Mouse (Mus musculus) induced T-regulatory cell, adult 2 months (primary cell): ENCODE data around the gene Ano8.

Experiments
- DNase-seq: peaks from one replicate; pipeline ENCODE4 v3.0.0-alpha.2; 2012; ENCODE audit warnings: low read depth

Ano8 gene

DNA sequence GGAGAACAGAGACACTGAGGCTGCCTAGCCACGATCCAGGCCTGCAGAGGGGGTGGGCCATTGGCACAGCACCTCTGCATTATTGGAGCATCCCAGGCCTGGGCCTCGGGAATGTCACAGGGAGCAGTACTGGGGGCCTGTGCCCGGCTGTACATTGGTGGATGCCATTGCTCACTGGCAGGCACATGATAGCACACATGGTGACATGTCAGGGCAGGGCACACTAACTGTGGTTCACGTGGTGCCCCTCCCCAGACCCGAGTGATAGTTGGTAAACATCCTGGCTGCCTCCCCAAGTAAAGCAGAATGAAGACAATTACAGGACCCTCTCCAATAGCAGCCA lies 14.9 kb downstream of the Ano8 start:
- DNase-seq = no peak

DNA sequence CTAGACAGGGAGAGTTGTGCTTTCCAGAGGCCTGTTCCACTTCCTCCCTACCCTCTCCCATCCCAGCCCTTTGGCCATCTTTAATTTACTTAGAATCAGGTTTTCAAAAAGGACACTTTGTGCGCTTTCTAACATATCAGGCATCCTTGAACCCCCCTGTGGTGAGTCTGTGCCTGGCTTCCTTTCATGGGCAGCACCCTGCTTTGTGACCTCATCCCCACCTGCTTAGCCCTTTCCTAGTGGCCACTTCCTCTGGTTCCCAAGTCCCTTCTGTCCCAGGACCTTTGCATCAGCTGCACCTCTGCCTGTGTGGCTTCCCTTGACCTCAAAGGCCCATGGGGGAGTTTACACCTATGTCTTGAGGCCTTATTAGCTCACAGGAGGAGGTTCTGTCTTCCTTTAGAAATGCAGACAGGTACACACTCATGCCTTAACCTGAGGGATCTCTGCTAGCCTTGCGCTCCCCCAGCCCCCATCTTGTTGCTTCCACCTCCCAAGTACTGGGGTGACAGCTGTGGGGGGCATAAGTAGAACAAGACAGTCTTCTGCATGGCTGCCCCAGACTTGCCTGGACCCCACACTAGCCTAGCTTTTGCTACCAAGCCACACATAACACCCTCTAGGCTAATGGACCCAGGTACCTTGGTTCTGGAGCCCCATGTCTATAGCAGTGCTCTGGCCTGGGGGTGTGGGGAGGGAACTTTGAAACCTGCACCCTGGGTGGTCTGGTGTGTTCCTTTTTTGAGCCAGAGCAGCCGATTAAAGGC lies 15.4 kb downstream of the Ano8 start:
- no peak for DNase-seq

DNA sequence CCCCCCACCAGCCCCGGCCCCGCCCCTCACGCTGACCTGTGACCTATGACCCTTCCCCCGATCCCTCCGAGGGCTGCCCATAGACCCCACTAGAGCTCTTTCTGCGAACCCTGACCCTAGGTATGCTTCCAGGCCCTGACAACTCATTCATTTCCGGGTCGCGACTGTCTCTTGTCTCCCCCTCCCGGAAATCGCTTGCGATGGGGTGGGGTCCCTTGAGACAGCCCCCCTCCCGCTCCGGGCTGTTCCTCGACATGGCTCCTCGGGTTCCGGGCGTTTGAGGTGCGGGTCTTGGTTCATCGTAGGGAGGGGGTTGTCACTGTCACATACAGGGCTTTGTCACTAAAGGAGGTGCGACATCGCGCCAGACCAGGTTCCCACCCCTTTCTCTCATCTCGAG lies 16.4 kb downstream of the Ano8 start:
- DNase-seq = peak; percentile 79

DNA sequence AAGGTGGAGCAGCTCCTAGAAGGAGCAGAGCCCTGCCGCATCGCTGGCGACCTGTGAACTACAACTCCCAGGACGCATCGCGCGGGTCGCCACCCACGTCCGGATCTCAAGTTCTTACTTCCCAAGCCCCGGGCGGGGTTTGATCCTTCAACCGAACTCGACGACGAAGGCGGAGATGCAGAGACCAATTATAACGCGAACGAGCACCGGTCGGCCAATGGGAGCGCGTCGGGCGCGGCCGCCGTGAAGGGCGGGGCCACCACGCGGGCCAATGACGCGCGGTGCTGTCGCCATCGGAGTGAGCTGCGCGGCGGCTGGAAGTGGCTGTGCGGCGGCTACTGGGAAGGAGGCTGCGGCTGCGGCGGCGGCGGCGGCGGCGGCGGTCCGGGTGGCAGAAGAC lies 16.8 kb downstream of the Ano8 start, which contains the start of gene Dda1:
Gene Dda1 (plus strand): TSS at position 284 of the 400 bp plus-strand sequence.
- DNase-seq = peak; percentile 99

DNA sequence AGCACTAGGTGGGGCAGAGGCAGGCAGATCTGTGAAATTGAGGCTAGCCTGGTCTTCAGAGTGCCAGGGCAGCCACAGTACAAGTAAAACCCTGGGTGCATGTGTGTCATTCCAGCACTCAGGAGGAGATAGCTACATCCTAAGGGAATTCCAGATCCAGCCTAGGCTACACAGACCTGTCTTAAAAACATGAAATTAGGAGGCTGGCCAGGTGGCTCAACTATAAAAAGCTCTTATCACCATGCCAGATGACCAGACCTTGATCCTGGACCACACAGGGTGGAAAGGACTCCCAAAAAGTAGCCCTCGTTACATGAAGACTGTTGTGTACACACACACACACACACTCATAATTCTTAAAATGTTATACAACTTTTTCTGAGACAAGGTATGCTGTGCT lies 17.8 kb downstream of the Ano8 start:
- DNase-seq = no peak

DNA sequence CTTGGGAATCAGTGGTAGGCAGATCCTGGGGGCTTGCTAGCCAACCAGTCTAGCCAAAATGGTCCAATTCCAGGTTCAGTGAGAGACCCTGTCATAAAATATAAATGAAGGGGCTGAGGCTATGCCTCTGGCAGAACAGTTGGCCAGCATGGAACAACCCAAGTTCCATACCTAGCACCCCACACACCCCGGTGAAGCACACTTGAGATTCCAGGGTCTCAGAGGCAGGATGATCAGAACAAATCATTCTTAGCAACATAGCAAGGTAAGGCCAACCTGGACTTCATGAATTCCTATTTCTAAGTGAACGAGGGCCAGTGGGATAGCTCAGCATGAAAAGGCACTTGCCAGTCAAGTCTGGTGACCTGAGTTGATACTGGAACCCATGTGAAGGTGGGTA lies 18.6 kb downstream of the Ano8 start:
- no peak for DNase-seq

DNA sequence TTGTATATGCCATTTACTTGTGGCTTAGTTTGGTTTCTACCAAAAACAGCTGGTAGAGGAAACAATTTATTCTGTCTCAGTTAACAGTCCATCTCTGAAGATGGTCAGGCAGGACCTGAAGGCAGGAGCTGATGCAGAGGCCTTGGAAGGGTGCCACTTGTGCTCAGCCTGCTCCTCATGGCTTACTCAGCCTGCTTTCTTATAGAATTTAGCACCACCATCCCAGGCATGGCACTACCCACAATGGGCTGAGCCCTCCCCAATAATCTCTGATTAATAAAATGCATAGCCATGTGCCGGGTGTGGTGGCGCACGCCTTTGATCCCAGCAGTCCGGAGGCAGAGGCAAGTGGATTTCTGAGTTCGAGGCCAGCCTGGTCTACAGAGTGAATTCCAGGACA lies 19.6 kb downstream of the Ano8 start:
- no peak for DNase-seq

DNA sequence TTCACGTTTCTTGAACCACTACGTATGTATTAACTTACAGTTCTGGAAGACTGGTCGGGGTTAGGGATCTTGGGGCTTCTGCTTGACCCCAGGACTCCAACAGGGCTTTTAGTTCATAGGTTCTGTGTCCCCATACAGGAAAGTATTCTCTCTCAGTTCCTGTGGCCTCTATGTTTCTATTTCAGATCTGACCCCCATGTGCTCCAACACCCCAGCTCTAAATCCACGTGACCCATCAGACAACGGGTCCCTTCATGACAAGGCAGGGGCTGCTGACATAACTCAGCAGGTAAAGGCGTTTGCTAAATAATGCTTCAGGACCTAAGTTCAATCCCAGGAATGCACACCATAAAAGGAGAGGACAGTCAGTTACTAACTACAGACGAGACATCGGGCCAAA lies 20.0 kb downstream of the Ano8 start:
- DNase-seq = no peak

DNA sequence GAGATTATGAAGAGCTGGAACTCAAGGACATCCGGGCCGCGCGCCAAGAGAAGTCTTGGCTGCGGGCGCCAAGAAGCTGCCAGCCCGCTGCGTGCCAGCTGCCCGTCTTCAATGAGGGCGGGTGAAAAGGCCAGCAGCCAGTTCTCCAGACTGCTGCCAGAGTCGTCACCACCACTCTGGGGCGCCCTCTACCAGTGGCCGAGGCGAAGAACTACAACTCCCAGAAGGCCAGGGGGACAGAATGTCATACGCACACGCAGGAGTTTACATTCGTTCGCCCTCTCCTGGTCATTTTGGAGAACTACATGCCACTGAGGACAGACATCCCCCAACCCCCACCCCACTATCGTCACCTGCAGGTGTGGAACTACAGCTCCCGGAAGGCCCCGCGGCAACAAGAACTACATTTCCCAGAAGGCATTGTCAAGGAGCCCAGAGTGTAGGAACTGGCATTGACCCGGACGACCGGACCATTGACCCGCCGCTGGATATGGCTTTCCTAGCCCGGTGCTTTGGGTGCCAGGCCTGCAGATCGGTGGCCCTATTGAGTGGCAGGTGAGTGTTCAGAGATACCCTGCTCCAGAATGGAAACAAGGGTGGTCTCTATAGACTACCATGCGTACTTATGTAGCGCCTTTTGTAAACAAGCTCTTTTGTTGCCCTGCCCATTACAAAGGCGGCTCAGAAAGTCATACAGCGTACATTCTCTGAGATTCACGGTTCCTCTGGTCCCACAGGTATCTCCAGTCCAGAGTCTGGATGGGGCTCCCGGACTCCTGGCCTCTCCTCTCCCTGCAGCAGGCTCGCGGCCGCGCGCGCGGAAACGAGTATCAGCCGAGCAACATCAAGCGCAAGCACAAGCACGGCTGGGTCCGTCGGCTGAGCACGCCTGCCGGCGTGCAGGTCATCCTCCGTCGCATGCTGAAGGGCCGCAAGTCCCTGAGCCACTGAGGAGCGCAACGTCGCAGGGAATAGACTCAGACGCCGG lies 21.0 kb downstream of the Ano8 start, which contains the start of gene Mrpl34:
Gene Mrpl34 (plus strand): TSS at position 447 of the 988 bp plus-strand sequence.
- DNase-seq = peak; percentile 100

DNA sequence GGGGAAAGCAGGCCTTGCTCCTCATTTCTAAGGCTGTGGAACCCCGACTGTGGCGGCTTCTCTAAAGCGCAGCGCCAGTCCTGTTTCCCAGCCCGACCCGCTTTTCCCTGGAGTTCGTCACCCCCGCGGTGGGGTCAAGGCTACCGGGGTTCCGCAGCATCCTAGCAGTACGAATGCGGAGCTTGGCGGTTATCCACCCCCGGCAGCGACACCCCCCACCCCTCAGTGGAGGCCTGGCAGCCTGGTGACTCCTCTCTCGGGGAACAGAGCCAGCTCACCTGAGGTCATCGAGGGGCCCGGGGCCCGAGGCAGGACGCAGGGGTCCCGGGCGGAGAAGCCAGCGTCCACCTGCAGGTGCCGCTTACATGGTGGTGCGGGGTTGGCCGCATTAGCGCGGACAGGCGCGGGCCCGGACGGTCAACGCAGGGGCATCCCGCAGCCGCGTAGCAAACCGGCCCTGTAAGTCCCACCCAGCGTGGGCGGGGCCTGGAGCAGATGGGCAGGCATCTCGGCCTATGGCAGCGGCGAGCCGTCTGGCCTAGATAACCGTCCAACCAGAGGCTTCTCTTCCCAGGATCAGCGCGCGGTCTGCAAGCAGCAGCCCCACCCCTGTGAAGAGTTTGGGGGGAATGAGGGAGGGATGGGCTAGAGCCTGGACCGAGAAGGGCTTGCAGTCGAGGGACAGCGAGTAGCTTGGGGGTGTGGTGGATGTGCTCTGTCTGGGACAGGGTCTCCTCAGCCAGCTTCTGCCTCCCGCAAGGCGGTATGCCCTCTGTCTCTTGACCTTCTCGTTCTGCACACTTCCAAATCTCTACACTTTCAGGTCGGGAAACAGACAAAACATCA lies 22.4 kb downstream of the Ano8 start, which contains the start of gene Abhd8:
Gene Abhd8 (minus strand): TSS at position 468 of the 846 bp plus-strand sequence.
- DNase-seq = peak; percentile 97

DNA sequence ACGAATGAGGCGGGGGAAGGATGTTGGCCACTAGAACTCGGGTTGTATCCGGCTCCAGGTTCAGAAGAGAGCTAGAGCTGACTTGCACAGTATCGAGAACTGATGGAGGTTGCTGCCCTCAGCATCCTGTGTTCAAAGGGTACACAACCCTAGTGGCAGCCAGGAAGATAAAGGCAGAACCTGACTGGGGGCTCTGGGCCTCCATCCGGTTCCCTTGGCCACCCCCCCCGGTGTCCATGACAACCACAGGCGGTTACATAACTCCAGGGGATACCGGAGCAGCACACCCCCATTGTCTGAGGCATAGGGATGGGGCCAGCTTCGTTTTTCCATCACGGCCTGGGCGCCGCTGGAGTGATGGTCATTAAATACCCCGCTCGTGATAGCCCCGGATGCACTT lies 23.0 kb downstream of the Ano8 start:
- peak; percentile 96 for DNase-seq

DNA sequence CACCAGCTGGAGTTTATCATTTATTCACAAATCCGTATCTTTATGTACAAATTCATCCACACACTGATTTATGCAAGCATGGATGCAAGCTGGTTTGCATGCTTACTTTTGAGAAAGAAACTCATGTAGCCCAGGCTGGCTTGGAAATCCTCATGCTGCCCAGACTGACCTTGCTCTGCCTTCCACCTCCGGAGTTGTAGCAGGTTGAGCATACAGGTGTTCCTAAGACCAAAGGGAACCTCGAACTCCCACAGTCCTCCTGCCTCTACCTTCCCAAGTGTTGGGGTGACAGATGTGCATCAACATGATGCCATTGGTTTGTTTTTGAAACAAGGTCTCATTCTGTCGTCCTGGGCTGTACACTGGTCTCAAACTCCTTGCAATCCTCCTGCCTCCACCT lies 23.6 kb downstream of the Ano8 start:
- no peak for DNase-seq

DNA sequence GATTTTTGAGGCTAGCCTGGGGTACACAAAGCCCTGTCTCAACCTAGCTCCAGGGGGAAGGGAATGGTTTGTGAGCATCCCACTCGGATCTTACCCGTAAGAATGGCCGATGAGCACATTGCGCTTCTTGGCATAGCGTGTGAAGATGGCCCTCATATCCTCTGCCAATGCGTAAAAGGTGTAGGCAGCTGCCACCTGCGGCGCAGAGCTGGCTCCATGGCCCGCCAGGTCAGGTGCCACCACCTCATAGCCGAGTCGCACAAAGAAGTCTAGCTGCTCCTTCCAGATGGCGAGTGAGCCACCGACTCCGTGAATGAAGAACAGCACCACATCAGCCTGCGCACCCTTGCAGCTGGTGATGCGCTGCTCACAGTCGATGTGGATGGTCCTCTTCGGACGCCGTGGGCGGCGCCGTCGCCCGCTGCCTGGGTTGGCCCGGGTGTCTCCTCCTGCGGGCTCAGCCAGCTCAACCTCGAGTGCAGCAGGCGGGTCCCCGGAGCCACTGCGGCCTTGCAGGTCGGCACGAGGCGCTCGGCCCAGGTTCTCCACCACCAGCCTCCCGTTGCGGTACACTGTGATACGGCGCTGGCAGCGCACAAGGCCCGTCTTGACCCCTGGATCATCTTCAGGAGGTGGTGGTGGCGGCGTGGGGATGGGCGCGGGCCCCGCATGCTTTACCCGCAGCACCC lies 24.5 kb downstream of the Ano8 start:
- DNase-seq = no peak

DNA sequence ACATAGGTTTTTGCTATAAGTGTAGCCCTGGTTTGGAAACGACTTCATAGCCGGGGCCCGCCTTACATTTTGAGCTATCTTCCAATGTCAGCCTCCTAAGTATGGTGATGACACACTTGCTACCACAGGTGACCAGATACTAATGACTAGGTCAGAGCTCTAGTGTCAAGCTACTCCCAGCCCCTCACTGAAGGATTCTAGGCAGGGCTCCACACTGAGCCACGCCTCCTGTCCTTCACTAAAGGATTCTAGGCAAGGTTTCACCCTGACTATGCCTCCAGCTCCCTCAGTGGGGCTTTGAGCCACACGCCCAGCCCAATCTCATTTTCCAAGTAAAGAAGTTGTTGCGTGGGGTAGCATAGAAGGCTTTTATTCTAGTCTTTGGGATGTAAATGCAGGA lies 25.0 kb downstream of the Ano8 start:
- DNase-seq = no peak

DNA sequence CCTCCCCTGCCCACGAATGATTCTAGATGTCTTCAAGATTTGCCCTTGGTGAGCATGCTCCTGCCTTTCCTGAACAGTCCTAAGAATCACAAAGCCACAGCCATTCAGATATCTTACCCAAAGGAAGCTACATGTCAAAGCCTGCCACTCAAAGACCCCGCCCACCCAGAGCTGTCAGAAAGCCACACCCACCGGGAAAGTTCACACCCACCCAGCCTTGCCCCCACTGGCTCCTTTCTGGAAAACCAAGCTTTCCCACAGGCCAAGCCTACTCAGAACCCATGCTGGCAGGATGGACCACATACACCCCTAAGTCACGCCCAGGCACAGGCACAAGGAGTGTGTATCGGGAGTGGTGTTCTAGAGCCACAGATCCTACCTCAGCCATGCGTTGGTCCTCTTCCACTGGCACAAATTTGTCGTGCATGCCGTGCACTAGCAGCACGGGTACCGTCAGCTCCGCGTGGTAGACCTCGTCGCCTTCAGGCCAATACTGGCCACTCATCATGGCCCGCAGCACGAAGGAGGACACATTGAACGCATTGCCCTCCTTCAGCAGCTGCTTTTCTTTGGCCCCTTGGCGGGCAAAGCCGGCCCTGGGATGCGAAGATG lies 28.0 kb downstream of the Ano8 start:
- DNase-seq = no peak

DNA sequence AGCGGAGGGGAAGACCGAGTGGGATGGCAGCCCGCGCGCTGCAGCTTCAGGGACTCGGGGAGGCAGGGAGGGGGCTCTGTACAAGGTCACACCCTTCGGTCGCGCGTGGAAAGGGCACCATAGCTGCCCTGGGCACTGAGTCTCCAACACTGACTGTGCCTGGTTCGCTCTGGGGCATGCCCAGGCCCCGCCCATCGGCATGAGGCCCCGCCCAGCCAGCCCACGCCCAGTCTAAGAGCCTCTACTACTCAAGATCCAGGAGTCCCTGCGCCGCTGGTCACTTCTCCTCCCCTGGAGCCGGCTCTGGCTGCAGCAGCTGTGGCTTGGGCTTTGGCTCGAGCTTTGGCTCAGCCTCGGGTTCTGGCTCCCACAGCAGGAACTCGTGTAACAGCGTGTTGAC lies 28.9 kb downstream of the Ano8 start:
- DNase-seq = no peak

DNA sequence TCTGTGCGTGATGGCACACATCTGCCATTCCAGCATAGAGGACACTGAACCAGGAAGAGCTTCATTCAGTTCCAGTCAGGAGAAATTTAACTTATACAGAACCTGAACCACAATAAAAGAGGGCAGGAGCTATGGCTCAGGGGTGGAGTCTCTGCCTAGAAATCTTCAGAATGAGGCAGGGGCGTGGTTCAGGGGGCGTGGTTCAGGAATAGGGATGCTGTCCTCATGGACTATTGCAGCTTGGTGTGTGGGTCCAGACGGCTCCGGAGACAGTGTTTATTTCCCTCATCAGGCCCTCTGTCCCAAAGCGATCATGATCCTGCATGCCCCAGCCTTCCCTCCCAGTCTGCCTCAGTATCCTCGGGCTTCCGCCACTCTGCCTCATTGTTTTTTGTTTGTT lies 31.1 kb downstream of the Ano8 start:
- no peak for DNase-seq

DNA sequence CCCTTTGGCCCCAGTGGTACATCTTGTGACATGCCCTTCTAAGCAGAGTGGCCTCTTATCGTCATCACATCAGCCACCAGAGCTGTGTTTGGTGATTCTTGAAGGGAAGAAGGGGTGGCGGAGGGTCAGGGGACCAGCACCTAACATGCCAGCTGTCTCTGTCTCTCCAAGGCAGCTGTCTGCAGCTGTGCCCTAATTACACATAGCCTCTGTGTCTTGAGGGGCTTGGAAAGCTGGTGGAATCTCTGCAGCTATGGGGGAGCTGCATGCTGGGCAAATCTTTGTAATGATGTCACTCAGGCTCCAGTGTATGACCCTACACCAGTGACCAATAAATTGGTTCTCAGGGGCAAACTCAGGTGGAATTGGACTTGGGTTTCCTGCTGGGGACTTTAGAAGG lies 33.1 kb downstream of the Ano8 start:
- DNase-seq = no peak

DNA sequence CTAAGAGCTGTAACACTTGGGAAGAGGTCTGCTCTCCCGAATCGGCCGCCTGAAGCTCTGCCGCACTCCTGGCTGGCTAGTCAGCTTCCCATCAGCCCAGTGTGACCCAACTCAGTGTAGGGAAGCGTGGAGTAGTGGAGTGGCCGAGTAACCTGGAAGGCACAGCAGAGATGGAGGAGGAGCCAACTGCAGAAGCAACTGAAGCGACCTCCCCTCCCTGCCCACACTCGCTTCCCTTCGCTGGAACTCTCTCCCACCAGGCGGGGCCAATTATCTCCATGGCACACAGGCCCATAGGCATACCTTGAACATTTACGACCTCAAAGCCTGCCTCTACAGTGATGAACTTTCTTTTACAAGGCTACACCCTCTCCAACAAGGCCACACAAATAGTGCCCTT lies 34.0 kb downstream of the Ano8 start:
- no peak for DNase-seq

DNA sequence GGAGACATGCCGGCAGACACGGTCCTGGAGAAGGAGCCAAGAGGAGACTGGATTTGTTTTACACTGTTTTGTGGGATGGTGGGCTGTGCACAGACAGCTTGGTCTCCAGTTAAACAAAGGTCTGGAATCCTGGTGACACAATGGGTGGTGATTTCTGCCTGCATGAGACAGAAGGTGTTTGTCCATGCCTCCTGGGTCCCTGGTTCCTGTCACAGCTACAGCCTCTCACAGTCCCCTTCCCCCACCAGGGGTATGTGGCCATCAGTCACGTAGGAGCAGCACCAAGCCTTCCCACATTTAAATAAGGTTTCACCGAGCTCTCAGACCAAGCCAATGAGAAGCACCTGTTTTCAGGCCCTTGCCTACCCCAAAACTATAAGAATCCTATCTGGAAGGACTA lies 34.4 kb downstream of the Ano8 start:
- DNase-seq = no peak

DNA sequence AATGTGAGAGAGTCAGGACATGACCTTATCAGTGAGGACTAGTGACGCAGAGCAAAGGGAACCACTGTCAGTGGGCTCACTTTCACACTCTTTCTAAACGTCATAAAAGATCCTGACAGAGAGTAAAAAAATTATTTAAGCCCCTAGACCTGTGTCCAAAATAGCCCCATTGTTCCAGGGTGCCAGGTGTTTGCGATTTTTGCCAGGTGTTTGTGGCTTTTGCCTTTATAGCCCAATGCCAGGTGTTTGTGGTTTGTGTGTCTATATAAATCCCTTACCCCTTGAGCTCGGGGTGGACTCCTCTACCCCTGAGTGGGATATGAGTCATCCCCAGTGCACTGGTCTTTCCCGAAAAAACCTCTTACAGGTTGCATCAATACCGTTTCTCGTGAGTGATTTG lies 40.7 kb downstream of the Ano8 start:
- DNase-seq = no peak
